Mouse (Mus musculus) retina, adult 2 months (tissue): ENCODE measurements around the gene Rasl2-9.
"Not testable (repeated sequence)": the region's sequence is repeated elsewhere in the genome, so short reads cannot be mapped to it uniquely, and the experiment has no call there.

Source experiments
- DNase-seq: peaks from one replicate; pipeline ENCODE4 v3.0.0-alpha.2; 2012; ENCODE audit warnings: low read depth, low spot score

Gene Rasl2-9

DNA sequence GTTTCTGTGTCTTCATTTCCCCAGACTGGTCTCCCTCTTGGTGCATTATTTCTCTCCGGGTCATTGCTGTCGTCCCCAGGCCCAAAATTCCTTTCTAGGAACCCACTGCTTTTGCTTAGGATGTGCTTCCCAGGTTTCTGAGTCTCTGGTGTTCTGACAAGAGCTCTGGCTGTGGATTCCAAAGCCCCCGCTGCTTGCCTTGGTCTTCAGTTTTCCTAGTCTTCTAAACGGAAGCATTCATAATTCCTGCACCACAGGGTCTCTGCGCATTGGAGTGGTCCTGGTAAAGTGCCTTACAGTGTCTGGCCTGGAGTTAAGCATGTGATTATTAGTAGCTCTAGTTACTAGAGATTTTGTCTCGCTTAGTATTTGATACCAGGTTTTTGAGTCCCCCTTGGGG, 44.9 kb downstream of the Rasl2-9 start:
- no peak for DNase-seq

DNA sequence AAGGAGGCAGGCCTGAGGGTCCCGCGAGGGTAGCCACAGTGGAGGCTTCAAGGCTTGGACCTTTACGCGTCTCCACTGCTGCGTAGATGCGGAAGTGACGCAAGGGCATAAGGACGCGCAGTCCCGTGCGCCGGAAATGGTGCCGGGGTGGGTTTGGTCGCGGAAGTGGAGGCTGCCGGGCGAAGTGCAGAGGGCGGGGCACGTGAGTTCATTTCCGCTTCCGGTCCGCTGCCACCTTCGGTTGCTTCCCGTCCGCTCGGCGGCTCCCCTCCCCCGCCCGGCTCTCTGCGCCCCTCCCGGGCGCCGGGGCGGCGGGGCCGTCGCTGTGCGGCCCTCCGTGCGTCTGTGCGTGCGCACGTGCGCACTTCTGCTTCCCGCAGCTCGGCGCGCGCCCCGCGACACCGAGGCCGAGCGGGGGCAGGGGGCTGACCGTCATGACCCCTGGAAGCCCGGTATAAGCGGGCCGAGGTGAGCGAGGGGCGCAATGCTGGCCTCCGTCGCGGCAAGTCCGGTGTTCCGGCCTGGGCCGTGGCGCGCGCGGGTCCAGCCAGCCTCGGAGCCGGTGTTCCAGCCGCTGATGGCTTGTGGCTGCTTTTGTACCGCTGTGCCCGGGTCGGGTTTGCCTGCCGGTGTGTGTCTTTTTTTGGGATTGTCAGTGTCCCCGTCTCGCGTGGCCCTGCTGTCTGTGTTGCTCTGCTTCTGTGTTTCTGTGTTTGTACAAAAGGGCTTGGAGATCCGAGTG, 45.6 kb downstream of the Rasl2-9 start, which contains the start of gene Epn1:
Gene Epn1 (plus strand): TSS at position 226 of the 742 bp plus-strand sequence.
- DNase-seq = peak; percentile 93

DNA sequence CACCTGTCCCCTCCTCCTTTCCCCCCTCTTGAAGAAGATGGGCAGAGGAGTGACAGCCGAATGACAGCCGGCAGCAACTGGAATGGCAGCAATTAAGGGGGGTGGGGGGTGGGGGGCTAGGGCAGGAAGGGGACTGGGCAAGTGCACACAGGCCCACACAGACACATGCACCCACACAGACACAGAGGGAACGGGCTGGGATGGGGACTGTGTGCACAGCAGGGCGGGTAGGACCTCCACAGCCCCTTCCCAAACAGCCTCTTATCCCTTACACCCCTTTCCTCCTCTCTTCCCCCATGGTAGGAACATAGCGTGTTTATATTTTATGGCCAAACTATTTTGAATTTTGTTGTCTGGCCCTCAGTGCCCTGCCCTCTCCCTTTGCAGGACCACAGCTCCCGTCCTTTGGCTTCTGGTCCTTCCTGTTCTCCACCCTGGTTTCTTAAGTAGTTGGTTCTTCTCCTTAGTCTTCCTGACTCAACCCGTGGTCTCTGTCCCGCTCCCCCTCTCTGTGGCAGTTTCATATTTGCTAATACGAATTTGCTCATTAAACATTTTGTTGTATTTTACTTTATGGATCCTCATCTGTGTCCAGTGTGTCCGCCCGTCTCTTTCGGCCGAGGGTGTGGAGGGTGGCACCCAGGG, 46.3 kb downstream of the Rasl2-9 start:
- DNase-seq = not testable (repeated sequence)

DNA sequence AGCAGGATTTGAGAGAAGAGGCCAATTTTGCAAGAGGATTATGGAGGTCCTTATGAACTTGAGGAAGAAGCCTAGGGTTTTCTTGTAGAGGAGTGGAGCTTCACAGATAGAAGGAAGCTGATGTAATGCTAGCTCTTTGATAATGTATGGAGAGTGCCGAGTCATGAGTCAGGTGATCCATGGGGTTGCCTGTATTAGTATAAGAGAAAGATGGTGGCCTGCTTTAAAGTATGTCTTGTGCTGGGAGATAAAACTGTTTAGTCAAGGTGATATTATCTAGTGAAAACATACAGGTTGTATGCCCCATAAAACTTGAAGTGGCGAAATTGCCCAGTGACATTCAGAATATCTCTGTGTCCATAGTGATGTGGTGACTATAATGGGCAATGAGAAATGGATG, 48.8 kb downstream of the Rasl2-9 start:
- DNase-seq = no peak

DNA sequence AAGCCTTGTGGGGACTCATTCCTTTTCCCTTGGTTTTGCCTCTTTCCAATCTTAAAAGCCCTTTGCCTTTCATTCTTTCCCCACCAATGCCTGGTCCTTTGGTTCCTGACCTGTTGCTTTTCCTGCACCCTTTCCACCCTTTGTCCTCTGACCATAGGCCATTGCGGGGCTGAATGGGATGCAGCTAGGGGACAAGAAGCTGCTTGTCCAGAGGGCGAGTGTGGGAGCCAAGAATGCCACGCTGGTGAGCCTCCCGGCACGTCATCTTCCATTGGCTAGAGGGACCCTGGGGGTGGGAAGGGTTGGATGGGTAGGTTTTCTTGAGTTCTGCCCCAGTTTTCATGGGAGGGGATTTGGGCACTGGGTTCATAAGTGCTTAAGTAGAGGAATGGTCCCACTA, 50.8 kb downstream of the Rasl2-9 start:
- no peak for DNase-seq
